Mouse (Mus musculus) intestine, embryonic 15.5 days (tissue): ENCODE measurements around the gene Ndufb7. TPM values are rescaled to one million over a fixed set of nuclear protein-coding genes. Genes with fewer than 3 reads are reported as not detected.
"Not testable (repeated sequence)": the region's sequence is repeated elsewhere in the genome, so short reads cannot be mapped to it uniquely, and the experiment has no call there.

Source experiments
- ATAC-seq: fragments of 200-750 bp; cut with Nextera tagmentation; 2 replicates; pipeline ENCODE4 v1.8.0; 2017; ENCODE audit warnings: moderate TSS enrichment, moderate library complexity
- H3K27ac ChIP-seq: fragments of 300-500 bp; sonication (generic); 2 replicates; pipeline ENCODE4 v1.5.1; 2015; ENCODE audit warnings: mild to moderate bottlenecking, inconsistent platforms
- H3K27me3 ChIP-seq: fragments of 300-500 bp; sonication (generic); replicated peaks from 2 replicates; pipeline ENCODE4 v1.6.1; 2015; ENCODE audit warnings: inconsistent platforms
- H3K36me3 ChIP-seq: fragments of 300-500 bp; sonication (generic); 2 replicates; pipeline ENCODE4 v1.6.1; 2015; ENCODE audit warnings: inconsistent platforms
- H3K4me1 ChIP-seq: fragments of 300-500 bp; sonication (generic); replicated peaks from 2 replicates; pipeline ENCODE4 v1.6.1; 2015; ENCODE audit warnings: inconsistent platforms
- H3K4me2 ChIP-seq: fragments of 300-500 bp; sonication (generic); replicated peaks from 2 replicates; pipeline ENCODE4 v1.6.1; 2015; ENCODE audit warnings: mild to moderate bottlenecking, inconsistent platforms
- H3K4me3 ChIP-seq: fragments of 300-500 bp; sonication (generic); replicated peaks from 2 replicates; pipeline ENCODE4 v1.5.1; 2015; ENCODE audit warnings: inconsistent platforms
- H3K9ac ChIP-seq: fragments of 300-500 bp; sonication (generic); 2 replicates; pipeline ENCODE4 v1.6.1; 2015; ENCODE audit warnings: inconsistent platforms
- H3K9me3 ChIP-seq: fragments of 300-500 bp; sonication (generic); 2 replicates; pipeline ENCODE4 v1.6.1; 2016; ENCODE audit warnings: inconsistent platforms
- WGBS: fragments of 180-500 bp; shearing (Covaris S2); methylation state at CpG from one replicate; pipeline ENCODE4 v1.1.7; 2015; 5-methylcytosine and 5-hydroxymethylcytosine counted together
- polyA plus RNA-seq: library from polyadenylated mRNA; unstranded; fragments of >200 nt; fragmentation: Nextera tagmentation; extraction: Ambion mirVana; gene quantifications from 2 replicates; pipeline ENCODE4 v1.2.1, GENCODE M21; 2015

Gene Ndufb7
- polyA plus RNA-seq, 1 experiment from 2014 or later, result 370 TPM

DNA sequence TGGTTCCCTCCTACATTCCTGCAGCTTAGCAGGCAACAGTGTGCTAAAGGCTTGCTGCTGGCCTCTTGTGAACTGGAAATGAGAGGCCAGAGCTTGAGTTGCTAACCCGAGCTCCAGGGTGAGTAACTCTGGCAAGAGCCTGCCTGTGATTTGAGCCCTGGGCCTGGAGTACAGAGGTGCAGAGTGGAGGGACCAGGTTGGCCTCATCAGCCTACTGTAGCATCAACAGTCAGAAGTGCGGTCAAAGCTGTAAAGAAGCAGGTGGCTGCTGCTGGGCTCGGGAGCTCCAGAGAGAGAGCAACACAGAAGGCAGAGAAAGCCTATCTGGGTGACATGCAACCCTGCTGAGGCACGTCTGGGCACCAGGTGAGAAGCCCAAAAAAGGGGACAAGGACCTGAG is 2.7 kb downstream of the Ndufb7 start:
- H3K9ac ChIP-seq, result no peak overlapping the region
- H3K4me2 ChIP-seq, result no peak overlapping the region
- H3K36me3 ChIP-seq, result peaks cover 26% of the 10 kb centered on the region
- no peaks in the 10 kb centered on the region for H3K9me3 ChIP-seq
- H3K27ac ChIP-seq, result no peak overlapping the region
- no peak for ATAC-seq
- H3K4me1 ChIP-seq, result peaks cover 15% of the 10 kb centered on the region
- no peak overlapping the region for H3K4me3 ChIP-seq
- WGBS, result 75% methylated on average over 4 of the region's 4 CpGs
- H3K27me3 ChIP-seq, result no peaks in the 10 kb centered on the region

GRCm38 (mm10) chr8:83570272-83571000 is 4.0 kb downstream of the Ndufb7 start:
- WGBS, result 80% methylated on average over 14 of the region's 15 CpGs
- Histone ChIP-seq H3K36me3 (peaks cover 26% of the 10 kb centered on the region), H3K9me3 (no peaks in the 10 kb centered on the region), H3K4me3 (no peak overlapping the region), H3K27ac (no peak overlapping the region), H3K4me2 (no peak overlapping the region), H3K9ac (no peak overlapping the region), H3K4me1 (peaks cover 15% of the 10 kb centered on the region), H3K27me3 (no peaks in the 10 kb centered on the region)
- ATAC-seq, result no peak

- H3K9me3 ChIP-seq, H3K4me3 ChIP-seq, H3K9ac ChIP-seq, H3K4me2 ChIP-seq, H3K27me3 ChIP-seq, ATAC-seq, H3K27ac ChIP-seq: not testable (repeated sequence)
- Histone ChIP-seq H3K4me1 (peaks cover 16% of the 10 kb centered on the region), H3K36me3 (peaks cover 26% of the 10 kb centered on the region)
- WGBS, result 92% methylated on average over 3 of the region's 7 CpGs
These were observed 4.5 kb downstream of the Ndufb7 start for GRCm38 (mm10) chr8:83571001-83571340.

GRCm38 (mm10) chr8:83571791-83572190 is 5.3 kb downstream of the Ndufb7 start:
- Histone ChIP-seq H3K9ac (no peak overlapping the region), H3K27me3 (no peaks in the 10 kb centered on the region), H3K36me3 (peaks cover 26% of the 10 kb centered on the region), H3K4me1 (peaks cover 22% of the 10 kb centered on the region), H3K27ac (no peak overlapping the region), H3K4me3 (no peak overlapping the region), H3K4me2 (no peak overlapping the region), H3K9me3 (no peaks in the 10 kb centered on the region)
- ATAC-seq, result no peak
- WGBS, result 95% methylated on average over 10 of the region's 10 CpGs

DNA sequence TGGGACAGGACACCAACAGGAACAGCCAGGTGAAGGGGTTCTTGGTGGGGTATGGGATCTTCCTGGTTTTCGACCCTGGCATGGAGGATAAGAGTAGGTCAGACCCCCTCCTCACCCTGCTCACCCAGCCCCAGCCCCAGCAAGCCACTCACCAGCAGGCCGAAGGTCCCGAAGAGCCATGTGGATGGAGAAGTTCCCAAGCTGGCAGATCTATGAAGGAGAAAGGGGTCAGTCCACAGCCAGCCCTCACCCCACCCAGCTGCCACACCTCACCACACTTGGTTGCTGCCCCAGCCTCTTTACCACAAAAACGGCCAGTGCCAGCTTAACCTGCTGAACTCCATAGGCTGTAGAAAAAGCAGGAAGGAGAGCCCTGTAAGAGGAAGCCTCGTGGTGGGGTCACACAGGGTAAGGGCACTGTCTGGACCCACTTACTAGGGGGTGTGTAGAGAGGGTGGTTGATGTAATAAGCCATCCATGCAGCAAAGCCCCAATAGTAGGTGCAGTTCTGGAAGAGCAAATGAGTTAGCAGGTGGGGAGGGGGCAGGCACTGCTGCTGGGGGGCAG is 5.9 kb downstream of the Ndufb7 start:
- H3K9ac ChIP-seq, result no peak overlapping the region
- ATAC-seq, result no peak
- peaks cover 26% of the 10 kb centered on the region for H3K36me3 ChIP-seq
- 88% methylated on average over 5 of the region's 5 CpGs for WGBS
- no peak overlapping the region for H3K4me3 ChIP-seq
- no peak overlapping the region for H3K27ac ChIP-seq
- no peak overlapping the region for H3K4me2 ChIP-seq
- no peaks in the 10 kb centered on the region for H3K9me3 ChIP-seq
- H3K4me1 ChIP-seq, result peaks cover 26% of the 10 kb centered on the region
- no peaks in the 10 kb centered on the region for H3K27me3 ChIP-seq

DNA sequence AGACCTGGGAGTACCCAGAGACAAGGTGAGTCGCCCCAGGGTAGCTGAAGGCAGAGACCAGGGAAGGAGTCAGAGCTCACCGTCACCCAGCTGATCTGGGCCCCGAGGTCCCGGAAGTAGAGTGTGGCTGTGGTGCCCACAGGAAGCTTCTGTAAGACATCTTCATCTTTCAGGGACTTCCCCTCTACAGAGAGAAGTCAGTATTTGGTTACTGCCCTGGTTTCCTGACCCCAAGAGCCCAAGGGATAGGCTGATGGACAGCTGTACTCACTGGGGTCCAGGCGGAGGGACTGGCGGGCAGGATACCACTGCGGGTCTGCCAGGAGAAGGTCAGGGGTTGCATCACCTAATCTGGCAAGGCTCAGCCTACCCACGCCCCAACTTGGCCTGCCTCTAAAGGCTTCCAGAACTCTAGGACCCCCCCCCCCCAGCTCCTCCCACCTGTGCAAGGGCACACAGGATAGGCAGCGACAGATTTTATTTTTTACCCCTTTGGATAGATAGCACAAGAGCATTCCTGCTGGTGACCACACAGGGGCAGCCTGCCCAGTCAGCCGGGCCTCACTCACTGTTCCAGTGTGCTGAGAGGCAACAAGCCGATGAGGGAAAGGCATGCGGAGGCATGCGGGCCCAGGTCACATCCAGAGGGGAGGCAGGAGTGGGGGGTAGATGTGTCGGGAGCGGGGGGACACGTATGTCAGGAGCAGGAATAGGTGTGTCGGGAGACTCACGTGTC is 6.8 kb downstream of the Ndufb7 start:
- Histone ChIP-seq H3K27ac (no peak overlapping the region), H3K9ac (no peak overlapping the region), H3K27me3 (no peaks in the 10 kb centered on the region), H3K4me1 (peaks cover 24% of the 10 kb centered on the region), H3K36me3 (peaks cover 26% of the 10 kb centered on the region), H3K4me2 (no peak overlapping the region), H3K9me3 (no peaks in the 10 kb centered on the region), H3K4me3 (no peak overlapping the region)
- WGBS, result 79% methylated on average over 18 of the region's 18 CpGs
- no peak for ATAC-seq

DNA sequence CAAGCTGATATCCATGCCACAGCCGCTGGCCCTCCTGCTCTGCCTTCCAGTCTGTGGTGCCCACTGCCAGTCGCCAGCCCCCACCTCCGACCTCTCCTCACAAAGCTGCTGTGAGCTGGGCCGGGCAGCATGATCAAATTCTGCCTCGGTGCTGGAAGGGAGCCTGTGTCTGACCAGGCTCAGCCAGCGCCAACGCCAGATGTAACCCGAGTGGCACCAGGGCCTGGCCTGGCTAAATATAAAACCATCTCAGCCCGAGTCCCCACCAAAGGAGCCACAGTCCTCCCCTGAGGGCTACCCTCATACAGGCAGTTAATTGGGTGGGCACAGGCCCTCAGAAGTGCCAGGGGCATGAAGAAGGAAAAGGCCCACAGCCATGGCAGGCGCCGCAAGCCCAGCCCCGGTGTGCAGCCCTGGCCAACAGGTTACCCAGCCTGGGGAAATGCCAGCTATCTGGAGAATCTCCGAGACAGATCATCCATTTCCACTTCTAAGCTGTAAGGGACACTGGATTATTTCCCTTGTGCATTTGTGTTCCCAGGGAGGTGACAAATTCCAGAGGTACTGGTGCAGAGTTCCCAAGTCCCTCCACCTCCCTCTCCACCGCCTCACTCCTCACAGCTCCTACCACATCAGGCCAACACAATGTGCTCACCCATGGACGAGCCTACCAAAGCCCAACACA is 8.3 kb downstream of the Ndufb7 start:
- Histone ChIP-seq H3K9me3 (no peaks in the 10 kb centered on the region), H3K27ac (no peak overlapping the region), H3K4me2 (no peak overlapping the region), H3K4me1 (peaks cover 35% of the 10 kb centered on the region), H3K9ac (no peak overlapping the region), H3K36me3 (peaks cover 26% of the 10 kb centered on the region), H3K4me3 (no peak overlapping the region), H3K27me3 (no peaks in the 10 kb centered on the region)
- 81% methylated on average over 15 of the region's 15 CpGs for WGBS
- no peak for ATAC-seq

DNA sequence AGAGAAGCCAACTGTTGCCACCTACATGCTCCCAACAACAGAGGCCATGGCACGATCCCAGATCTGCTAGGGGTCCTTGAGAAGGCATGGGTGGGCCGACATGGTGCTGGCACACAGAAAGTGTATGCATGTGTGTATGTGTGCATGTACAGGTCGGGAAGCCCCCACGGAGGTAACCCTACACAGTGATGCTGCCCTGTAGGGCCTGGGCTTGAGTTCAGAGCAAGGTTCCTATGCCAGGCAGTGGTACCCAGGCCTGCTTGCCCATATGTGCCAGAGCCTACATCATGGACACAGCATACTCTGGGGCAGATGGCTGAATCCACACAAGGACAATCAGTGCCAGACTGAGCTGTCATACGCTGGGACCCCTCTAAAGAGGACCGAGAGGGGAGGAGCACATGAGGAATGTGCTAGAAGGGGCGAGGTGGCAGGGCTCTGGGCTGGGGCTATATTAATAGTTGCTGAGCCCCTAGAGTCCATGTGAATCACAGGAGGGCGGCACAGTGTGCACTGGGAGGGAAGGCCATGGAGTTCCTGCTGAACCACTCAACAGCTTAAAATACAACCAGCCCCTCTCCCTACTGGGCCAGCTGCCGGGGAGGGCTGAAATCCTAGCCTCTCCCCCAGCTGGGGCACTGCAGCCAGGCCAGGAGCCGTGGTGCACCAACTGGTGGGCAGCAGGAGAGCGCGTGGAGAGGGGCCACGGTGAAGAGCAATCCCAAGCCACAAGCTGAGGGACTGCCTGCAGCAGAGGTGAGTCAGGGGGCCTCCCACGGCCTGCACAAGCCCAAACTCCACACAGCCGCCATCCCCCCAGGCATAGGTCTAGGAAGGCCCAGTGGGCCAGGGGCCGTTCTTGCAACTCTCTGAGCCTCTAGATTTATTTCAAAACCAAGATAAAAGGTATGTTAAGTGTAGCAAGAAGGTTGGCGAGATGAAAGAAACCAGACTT is 9.4 kb downstream of the Ndufb7 start:
- peak overlapping the region; percentile 32; the same call in 1 of the 2 replicates for H3K27ac ChIP-seq
- H3K4me1 ChIP-seq, result peaks cover 35% of the 10 kb centered on the region
- 0 out of 2 replicates have a peak overlapping the region, but pooled peaks have one; percentile 6 for H3K4me2 ChIP-seq
- ATAC-seq, result no peak
- WGBS, result 58% methylated on average over 17 of the region's 17 CpGs
- H3K4me3 ChIP-seq, result no peak overlapping the region
- H3K36me3 ChIP-seq, result peaks cover 22% of the 10 kb centered on the region
- no peaks in the 10 kb centered on the region for H3K27me3 ChIP-seq
- 0 out of 2 replicates have a peak overlapping the region, but pooled peaks have one; percentile 32 for H3K9ac ChIP-seq
- no peaks in the 10 kb centered on the region for H3K9me3 ChIP-seq

- Histone ChIP-seq H3K4me2 (0 out of 2 replicates have a peak overlapping the region, but pooled peaks have one; percentile 6), H3K27ac (0 out of 2 replicates have a peak overlapping the region, but pooled peaks have one; percentile 13), H3K4me1 (peaks cover 35% of the 10 kb centered on the region), H3K36me3 (peaks cover 17% of the 10 kb centered on the region), H3K9ac (no peak overlapping the region), H3K4me3 (no peak overlapping the region), H3K27me3 (no peaks in the 10 kb centered on the region), H3K9me3 (no peaks in the 10 kb centered on the region)
- 34% methylated on average over 4 of the region's 4 CpGs for WGBS
- no peak for ATAC-seq
These were observed 10.0 kb downstream of the Ndufb7 start for GRCm38 (mm10) chr8:83576516-83576895.

DNA sequence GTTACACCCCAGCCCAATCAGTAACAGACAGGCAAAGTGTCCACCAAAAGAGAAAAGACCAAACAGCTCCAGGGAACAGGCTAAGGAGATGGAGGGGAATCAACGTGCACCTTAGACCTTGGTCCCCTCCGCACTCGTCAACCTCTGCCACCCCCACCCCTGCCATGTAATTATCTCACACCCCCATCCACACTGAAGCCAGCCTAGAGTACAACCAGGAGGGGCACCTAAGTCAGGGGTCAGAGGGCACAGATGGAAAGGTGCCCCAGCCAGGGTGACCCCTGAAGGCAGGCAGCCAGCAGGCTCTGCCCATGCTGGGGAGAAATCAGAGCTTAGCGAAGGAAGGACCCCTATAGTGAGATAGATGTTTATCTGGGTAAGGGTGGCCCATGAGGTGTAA is 10.4 kb downstream of the Ndufb7 start:
- 69% methylated on average over 4 of the region's 4 CpGs for WGBS
- 0 out of 2 replicates have a peak overlapping the region, but pooled peaks have one; percentile 13 for H3K27ac ChIP-seq
- no peaks in the 10 kb centered on the region for H3K9me3 ChIP-seq
- H3K4me3 ChIP-seq, result no peak overlapping the region
- peak; percentile 2; the same call in 1 of the 2 replicates for ATAC-seq
- peaks cover 13% of the 10 kb centered on the region for H3K36me3 ChIP-seq
- no peak overlapping the region for H3K9ac ChIP-seq
- H3K4me1 ChIP-seq, result peaks cover 35% of the 10 kb centered on the region
- no peak overlapping the region for H3K4me2 ChIP-seq
- no peaks in the 10 kb centered on the region for H3K27me3 ChIP-seq

DNA sequence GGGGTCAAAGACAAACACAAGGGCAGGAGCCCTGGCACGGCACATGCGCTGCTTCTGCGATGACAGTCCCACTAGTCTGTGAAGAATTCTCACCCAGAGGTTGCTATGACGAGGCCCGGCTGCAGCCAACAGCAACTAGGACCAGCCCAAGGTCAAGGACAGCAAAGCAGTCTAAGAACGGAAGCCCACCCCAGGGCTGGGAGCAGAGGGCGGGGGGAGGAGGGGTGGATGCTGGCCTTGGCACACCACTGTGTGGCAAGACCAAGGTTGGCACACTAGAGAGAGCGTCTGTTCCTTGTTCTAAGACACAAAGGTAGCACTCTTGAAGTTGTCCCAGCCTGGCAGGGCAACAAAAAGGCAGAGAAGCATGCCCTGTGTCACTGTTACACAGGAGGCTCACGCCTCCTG is 10.9 kb downstream of the Ndufb7 start:
- H3K4me1 ChIP-seq, result peaks cover 39% of the 10 kb centered on the region
- H3K9me3 ChIP-seq, result no peaks in the 10 kb centered on the region
- no peak overlapping the region for H3K9ac ChIP-seq
- 49% methylated on average over 9 of the region's 9 CpGs for WGBS
- H3K27me3 ChIP-seq, result no peaks in the 10 kb centered on the region
- H3K36me3 ChIP-seq, result peaks cover 9% of the 10 kb centered on the region; the same call in 1 of the 2 replicates
- 0 out of 2 replicates have a peak overlapping the region, but pooled peaks have one; percentile 13 for H3K27ac ChIP-seq
- no peak overlapping the region for H3K4me3 ChIP-seq
- H3K4me2 ChIP-seq, result no peak overlapping the region
- ATAC-seq, result peak; percentile 8; the same call in 1 of the 2 replicates
